16 mouse cellular contexts compared by ENCODE assay signal in the genomic region with DNA sequence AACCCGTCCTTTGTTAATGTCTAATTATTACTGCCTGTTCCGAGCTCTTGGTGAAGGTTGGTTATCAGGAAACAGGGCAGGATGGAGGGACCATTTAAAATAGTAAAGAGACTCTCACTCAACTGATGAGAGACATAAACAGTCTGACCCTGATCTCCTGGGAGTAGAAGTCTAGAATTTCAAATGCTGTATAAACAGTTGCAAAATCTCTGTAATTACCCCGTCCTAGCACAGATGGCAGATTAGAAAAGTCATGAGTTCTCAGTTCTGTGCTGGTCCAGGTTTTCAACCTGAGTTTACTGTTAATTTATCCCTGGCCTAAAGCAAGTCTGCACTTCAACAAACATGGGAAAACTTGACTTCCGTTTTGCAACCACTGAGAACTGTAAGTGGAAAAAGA. TPM values are rescaled to one million over a fixed set of nuclear protein-coding genes. Genes with fewer than 3 reads are reported as not detected.
DNase-seq lines count a peak whose midpoint lies in the region; ATAC-seq and TF ChIP-seq lines count a peak whose summit lies in the region.
"Had no signal": no experiment of that assay in that cellular context is flagged by ENCODE, and none has a peak within 500 bp of the region (broad histone marks: within the 10 kb centered on the region; RNA-seq: fewer than 3 reads in every experiment).

No protein-coding gene starts in this region.

- H3K4me3 ChIP-seq in heart, embryonic 15.5 days: no peak overlapping the region
- no peak overlapping the region for H3K4me3 ChIP-seq in heart, adult 2 months
- H3K4me3 ChIP-seq in neural tube, embryonic 15.5 days (replicated peaks): no peak overlapping the region
- no peak overlapping the region for H3K4me3 ChIP-seq in embryonic facial prominence, embryonic 15.5 days (replicated peaks)
- H3K4me3 ChIP-seq: forebrain, embryonic 10.5 days had no signal

- no peak for TF ChIP-seq POLR2A in heart, adult 2 months (IDR thresholded peaks at IDR 0.05; ENCODE audit: insufficient read depth, low read depth, low read length)

- 32% methylated on average over 4 of the region's 4 CpGs for WGBS in heart, embryonic 15.5 days
- 44% methylated on average over 4 of the region's 4 CpGs for WGBS in heart, adult 2 months
- 55% methylated on average over 4 of the region's 4 CpGs for WGBS in neural tube, embryonic 15.5 days
- 8% methylated on average over 4 of the region's 4 CpGs for WGBS in embryonic facial prominence, embryonic 15.5 days

- 0 out of 2 replicates have a peak overlapping the region, but pooled peaks have one; percentile 32 for H3K4me2 ChIP-seq in heart, embryonic 15.5 days
- no peak overlapping the region for H3K4me2 ChIP-seq in neural tube, embryonic 15.5 days
- H3K4me2 ChIP-seq in embryonic facial prominence, embryonic 15.5 days (replicated peaks): no peak overlapping the region
- H3K4me2 ChIP-seq: heart, embryonic 11.5 days had no signal

- intact Hi-C loops in heart, adult 2 months (cut with DNase I): no loop called here
- intact Hi-C loops in left cerebral cortex, postnatal 14 days (cut with DNase I): no loop called here

- H3K4me1 ChIP-seq in heart, embryonic 15.5 days (replicated peaks): peaks cover 28% of the 10 kb centered on the region
- H3K4me1 ChIP-seq in heart, adult 2 months (ENCODE audit: control insufficient read depth, insufficient read depth, low read length): peaks cover 9% of the 10 kb centered on the region
- H3K4me1 ChIP-seq in neural tube, embryonic 15.5 days: peaks cover 9% of the 10 kb centered on the region
- peaks cover 13% of the 10 kb centered on the region for H3K4me1 ChIP-seq in embryonic facial prominence, embryonic 15.5 days

- no peak overlapping the region for H3K9ac ChIP-seq in heart, embryonic 15.5 days
- no peak overlapping the region for H3K9ac ChIP-seq in heart, adult 2 months (ENCODE audit: low read depth, low read length)
- no peak overlapping the region for H3K9ac ChIP-seq in neural tube, embryonic 15.5 days (replicated peaks)
- H3K9ac ChIP-seq in embryonic facial prominence, embryonic 15.5 days: no peak overlapping the region

- no peaks in the 10 kb centered on the region; the same call in 1 of the 2 replicates for H3K9me3 ChIP-seq in heart, embryonic 15.5 days (replicated peaks)
- H3K9me3 ChIP-seq in neural tube, embryonic 15.5 days (replicated peaks): no peaks in the 10 kb centered on the region
- H3K9me3 ChIP-seq in embryonic facial prominence, embryonic 15.5 days (replicated peaks): no peaks in the 10 kb centered on the region

- DNase-seq in heart, adult 2 months: no peak
- no peak for DNase-seq in neural tube, embryonic 10.5 days (ENCODE audit: extremely low spot score, low spot score)
- DNase-seq in left cerebral cortex, postnatal 14 days (ENCODE audit: low spot score in 2 of 2): no peak
- DNase-seq in adrenal gland, postnatal 25 days: no peak
- DNase-seq: adrenal gland, adult 8-10 months; kidney, postnatal 10 days; left cerebral cortex, postnatal 4 days; right cerebral cortex, postnatal 25 days; thymus, postnatal 14 days had no signal

- no peak for TF ChIP-seq CTCF in heart, adult 2 months (IDR thresholded peaks at IDR 0.05)

- no peaks in the 10 kb centered on the region for H3K36me3 ChIP-seq in heart, embryonic 15.5 days
- peaks cover 7% of the 10 kb centered on the region; the same call in 1 of the 2 replicates for H3K36me3 ChIP-seq in heart, adult 2 months (ENCODE audit: control insufficient read depth, insufficient read depth, low read length)
- no peaks in the 10 kb centered on the region for H3K36me3 ChIP-seq in neural tube, embryonic 15.5 days
- no peaks in the 10 kb centered on the region for H3K36me3 ChIP-seq in embryonic facial prominence, embryonic 15.5 days
- H3K36me3 ChIP-seq: forebrain, embryonic 10.5 days had no signal

- H3K79me2 ChIP-seq in heart, adult 2 months (replicated peaks; ENCODE audit: control insufficient read depth, insufficient read depth, low read length): no peaks in the 10 kb centered on the region

- no peaks in the 10 kb centered on the region for H3K27me3 ChIP-seq in heart, embryonic 15.5 days
- H3K27me3 ChIP-seq in heart, adult 2 months (ENCODE audit: control insufficient read depth, insufficient read depth, low read length): no peaks in the 10 kb centered on the region
- H3K27me3 ChIP-seq in neural tube, embryonic 15.5 days (replicated peaks): no peaks in the 10 kb centered on the region
- no peaks in the 10 kb centered on the region for H3K27me3 ChIP-seq in embryonic facial prominence, embryonic 15.5 days
- H3K27me3 ChIP-seq: Patski had no signal

- no peak for ATAC-seq in heart, embryonic 15.5 days (replicated peaks; ENCODE audit: insufficient number of reproducible peaks, insufficient read depth, low FRiP score, low read depth)
- no peak for ATAC-seq in neural tube, embryonic 15.5 days (ENCODE audit: low FRiP score)
- no peak for ATAC-seq in embryonic facial prominence, embryonic 15.5 days (ENCODE audit: insufficient number of reproducible peaks, low FRiP score, low TSS enrichment, low read depth)
- ATAC-seq: CD4-positive, CD25-positive, alpha-beta regulatory T cell, adult 4 months; Patski had no signal

- TF ChIP-seq EP300 in heart, adult 2 months (IDR thresholded peaks at IDR 0.05; ENCODE audit: insufficient read depth, low read depth, low read length): no peak

- peak overlapping the region; percentile 77 for H3K27ac ChIP-seq in heart, embryonic 15.5 days
- H3K27ac ChIP-seq in heart, adult 2 months: no peak overlapping the region
- H3K27ac ChIP-seq in neural tube, embryonic 15.5 days (replicated peaks): 0 out of 2 replicates have a peak overlapping the region, but pooled peaks have one; percentile 13
- peak overlapping the region; percentile 71 for H3K27ac ChIP-seq in embryonic facial prominence, embryonic 15.5 days (replicated peaks)
- H3K27ac ChIP-seq: forebrain, embryonic 10.5 days had no signal

RNA-seq across cellular contexts. Expression of a gene that starts 20.2 kb away (rescaled TPM):
- 23.5 and 43.2 TPM in 2 replicates for polyA plus RNA-seq in heart, embryonic 15.5 days (2015; fragmentation: Nextera tagmentation; extraction: Ambion mirVana)
- total RNA-seq in heart, adult 2 months (2021): 10 to 100 TPM; 22.0 to 23.4 TPM
- polyA plus RNA-seq in heart, adult 2 months (2012; rRNA removed): 17.3 and 18.1 TPM in 2 replicates
- 43.0 and 71.5 TPM in 2 replicates for polyA plus RNA-seq in neural tube, embryonic 15.5 days (2015; fragmentation: Nextera tagmentation; extraction: Ambion mirVana)
- polyA plus RNA-seq in embryonic facial prominence, embryonic 15.5 days (2015; fragmentation: Nextera tagmentation; extraction: Ambion mirVana): 56.8 and 60.5 TPM in 2 replicates
- total RNA-seq in left cerebral cortex, postnatal 14 days (2021): 10 to 100 TPM; 29.6 to 35.8 TPM
- total RNA-seq in adrenal gland, postnatal 25 days (2021): 48.2 and 56.9 TPM in 2 replicates
